Mouse (Mus musculus) stomach, embryonic 16.5 days (tissue): ENCODE data around the gene Lrig2. TPM values are rescaled to one million over a fixed set of nuclear protein-coding genes. Genes with fewer than 3 reads are reported as not detected.
A peak's percentile ranks its signal among the peaks of the same experiment; 100 is the strongest.

Source experiments
- ATAC-seq: fragments of 200-750 bp; cut with Nextera tagmentation; 2 replicates; pipeline ENCODE4 v1.8.0; 2017; ENCODE audit warnings: moderate number of reproducible peaks, moderate TSS enrichment; ENCODE audit not compliant: insufficient read depth, low FRiP score
- H3K27ac ChIP-seq: fragments of 300-500 bp; sonication (generic); 2 replicates; pipeline ENCODE4 v1.5.1; 2014; ENCODE audit warnings: low read length
- H3K27me3 ChIP-seq: fragments of 300-500 bp; sonication (generic); 2 replicates; pipeline ENCODE4 v1.6.1; 2014; ENCODE audit warnings: low read length, control low read depth, mixed read lengths; ENCODE audit not compliant: control insufficient read depth, insufficient read depth
- H3K36me3 ChIP-seq: fragments of 300-500 bp; sonication (generic); 2 replicates; pipeline ENCODE4 v1.6.1; 2014; ENCODE audit warnings: low read length; ENCODE audit not compliant: control insufficient read depth, insufficient read depth
- H3K4me1 ChIP-seq: fragments of 300-500 bp; sonication (generic); 2 replicates; pipeline ENCODE4 v1.6.1; 2014; ENCODE audit warnings: low read length, control low read depth, mixed read lengths; ENCODE audit not compliant: control insufficient read depth, insufficient read depth
- H3K4me2 ChIP-seq: fragments of 300-500 bp; sonication (generic); 2 replicates; pipeline ENCODE4 v1.6.1; 2014; ENCODE audit warnings: low read depth, low read length, mixed read lengths
- H3K4me3 ChIP-seq: fragments of 300-500 bp; sonication (generic); replicated peaks from 2 replicates; pipeline ENCODE4 v1.5.1; 2014; ENCODE audit warnings: mild to moderate bottlenecking, low read length
- H3K9ac ChIP-seq: fragments of 300-500 bp; sonication (generic); 2 replicates; pipeline ENCODE4 v1.6.1; 2014; ENCODE audit warnings: low read length
- H3K9me3 ChIP-seq: fragments of 300-500 bp; sonication (generic); replicated peaks from 2 replicates; pipeline ENCODE4 v1.6.1; 2016; ENCODE audit warnings: low read length, control low read depth; ENCODE audit not compliant: control insufficient read depth
- WGBS: fragments of 180-500 bp; shearing (Covaris S2); extraction: QIAGEN DNeasy Blood & Tissue Kit; methylation state at CpG from one replicate; pipeline ENCODE4 v1.1.7; 2014; 5-methylcytosine and 5-hydroxymethylcytosine counted together
- polyA plus RNA-seq: library from polyadenylated mRNA; unstranded; fragments of >200 nt; fragmentation: Nextera tagmentation; extraction: Ambion mirVana; gene quantifications from 2 replicates; pipeline ENCODE4 v1.2.1, GENCODE M21; 2015

Gene Lrig2
- polyA plus RNA-seq, 1 experiment from 2014 or later, result 13.7 TPM

DNA sequence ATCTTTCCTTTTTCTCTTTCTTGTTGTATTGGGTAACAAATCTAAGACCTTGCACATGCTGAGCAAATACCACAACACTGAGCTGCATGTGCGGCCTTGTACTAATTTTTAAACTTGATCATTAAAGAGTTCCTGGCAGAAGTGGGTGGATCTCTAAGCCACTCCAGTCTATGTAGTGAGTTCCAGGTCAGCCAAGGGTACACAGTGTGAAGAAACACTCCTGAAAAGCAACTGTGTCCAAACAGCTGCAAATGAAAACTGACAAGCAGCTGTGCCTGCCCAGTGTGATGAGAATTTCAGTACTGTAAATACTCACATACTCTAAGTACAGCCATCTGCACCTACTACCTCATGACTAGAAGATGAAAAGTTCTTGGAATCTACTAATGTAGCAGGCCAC is 21.5 kb upstream of the Lrig2 start:
- ATAC-seq, result no peak
- 87% methylated on average over 1 of the region's 1 CpGs for WGBS

DNA sequence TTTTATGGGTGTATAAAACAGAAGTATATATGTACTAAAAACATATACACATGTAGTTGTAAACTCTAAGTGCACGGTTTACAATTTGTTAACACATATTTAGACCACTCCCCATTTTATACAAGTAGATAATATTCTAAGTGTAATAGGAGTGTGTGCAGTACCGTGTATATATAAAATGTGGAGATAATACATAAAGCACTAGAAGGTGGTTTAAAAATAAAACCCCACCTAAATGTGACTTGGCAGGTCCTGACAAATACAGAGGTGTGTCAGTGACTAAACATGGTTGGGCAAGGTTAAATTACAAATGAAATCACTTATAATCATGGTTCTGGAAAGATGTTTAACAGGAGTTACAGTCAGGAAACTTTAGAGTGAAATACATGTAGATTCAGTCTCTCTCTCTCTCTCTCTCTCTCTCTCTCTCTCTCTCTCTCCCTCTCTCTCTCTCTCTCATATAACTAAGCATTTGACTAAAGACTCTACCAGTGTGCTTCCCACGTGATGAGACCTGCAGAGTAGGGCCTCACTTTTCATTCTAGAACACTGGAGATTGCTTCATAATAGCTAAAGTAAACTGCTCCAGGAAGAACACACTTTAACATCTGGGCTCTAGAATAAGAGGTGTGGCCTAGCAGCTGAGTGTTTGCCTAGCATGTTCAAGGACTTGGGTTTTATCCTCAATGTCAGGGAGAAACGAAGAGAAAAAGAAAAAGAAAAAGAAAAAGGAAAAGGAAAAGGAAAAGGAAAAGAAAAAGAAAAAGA is 14.6 kb upstream of the Lrig2 start:
- H3K9ac ChIP-seq, result no peak overlapping the region
- no peaks in the 10 kb centered on the region for H3K27me3 ChIP-seq
- 0 out of 2 replicates have a peak, but pooled peaks cover 6% of the 10 kb centered on the region for H3K4me1 ChIP-seq
- no peak overlapping the region for H3K4me3 ChIP-seq
- no peak overlapping the region for H3K4me2 ChIP-seq
- no peaks in the 10 kb centered on the region for H3K36me3 ChIP-seq
- H3K27ac ChIP-seq, result peak overlapping the region; percentile 77
- peak; percentile 59; the same call in 1 of the 2 replicates for ATAC-seq
- H3K9me3 ChIP-seq, result no peaks in the 10 kb centered on the region
- 43% methylated on average over 4 of the region's 4 CpGs for WGBS

More for the DNA sequence above, 21.5 kb upstream of the Lrig2 start:
- H3K4me2 ChIP-seq, result no peak overlapping the region
- H3K27ac ChIP-seq, result no peak overlapping the region
- H3K27me3 ChIP-seq, result no peaks in the 10 kb centered on the region
- no peaks in the 10 kb centered on the region for H3K36me3 ChIP-seq
- H3K9ac ChIP-seq, result no peak overlapping the region
- no peaks in the 10 kb centered on the region for H3K9me3 ChIP-seq
- no peaks in the 10 kb centered on the region for H3K4me1 ChIP-seq
- H3K4me3 ChIP-seq, result no peak overlapping the region

DNA sequence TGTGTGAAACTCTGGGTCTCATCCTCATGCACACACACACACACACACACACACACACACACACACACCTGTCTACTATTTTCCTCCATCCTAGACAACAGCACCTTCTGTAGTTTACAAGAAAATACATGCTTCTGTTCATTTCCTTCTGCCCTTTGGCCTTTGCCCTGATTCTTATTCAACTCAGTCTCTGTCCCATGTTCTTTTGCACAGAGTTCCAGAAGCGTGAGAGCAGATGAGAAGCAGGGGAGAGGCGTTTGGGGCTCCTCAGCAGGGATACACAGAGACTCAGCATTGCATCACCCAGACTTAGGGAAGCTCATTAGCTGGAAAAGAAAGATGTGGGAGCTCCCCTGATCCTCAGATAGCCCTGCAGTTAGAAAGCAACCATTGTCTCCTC is 13.8 kb upstream of the Lrig2 start:
- H3K9me3 ChIP-seq, result no peaks in the 10 kb centered on the region
- no peaks in the 10 kb centered on the region for H3K36me3 ChIP-seq
- no peaks in the 10 kb centered on the region for H3K27me3 ChIP-seq
- peak overlapping the region; percentile 77 for H3K27ac ChIP-seq
- H3K4me1 ChIP-seq, result 0 out of 2 replicates have a peak, but pooled peaks cover 6% of the 10 kb centered on the region
- no peak overlapping the region for H3K9ac ChIP-seq
- no peak overlapping the region for H3K4me3 ChIP-seq
- WGBS, result 42% methylated on average over 2 of the region's 2 CpGs
- no peak overlapping the region for H3K4me2 ChIP-seq
- no peak for ATAC-seq

DNA sequence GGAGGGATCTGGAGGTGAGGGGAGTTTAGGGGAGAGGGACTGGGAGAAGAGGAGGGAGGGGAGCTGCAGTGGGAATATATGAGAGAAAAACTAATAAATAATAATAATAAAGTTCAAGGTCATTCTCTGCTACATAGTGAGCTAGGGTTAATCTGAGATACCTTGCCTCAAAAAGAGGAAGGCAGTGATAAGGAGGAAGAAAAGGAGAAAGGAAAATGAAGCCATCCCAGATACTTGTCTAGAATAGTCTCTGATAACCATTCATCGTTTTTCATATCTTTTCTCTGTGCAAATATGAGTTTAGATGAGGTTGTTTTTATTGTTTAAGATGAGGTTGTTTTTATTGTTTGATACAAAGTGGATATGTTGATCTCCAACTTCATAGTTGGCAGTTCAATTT is 13.3 kb upstream of the Lrig2 start:
- WGBS, result 74% methylated on average over 1 of the region's 1 CpGs
- Histone ChIP-seq H3K27ac (no peak overlapping the region), H3K4me1 (0 out of 2 replicates have a peak, but pooled peaks cover 6% of the 10 kb centered on the region)

DNA sequence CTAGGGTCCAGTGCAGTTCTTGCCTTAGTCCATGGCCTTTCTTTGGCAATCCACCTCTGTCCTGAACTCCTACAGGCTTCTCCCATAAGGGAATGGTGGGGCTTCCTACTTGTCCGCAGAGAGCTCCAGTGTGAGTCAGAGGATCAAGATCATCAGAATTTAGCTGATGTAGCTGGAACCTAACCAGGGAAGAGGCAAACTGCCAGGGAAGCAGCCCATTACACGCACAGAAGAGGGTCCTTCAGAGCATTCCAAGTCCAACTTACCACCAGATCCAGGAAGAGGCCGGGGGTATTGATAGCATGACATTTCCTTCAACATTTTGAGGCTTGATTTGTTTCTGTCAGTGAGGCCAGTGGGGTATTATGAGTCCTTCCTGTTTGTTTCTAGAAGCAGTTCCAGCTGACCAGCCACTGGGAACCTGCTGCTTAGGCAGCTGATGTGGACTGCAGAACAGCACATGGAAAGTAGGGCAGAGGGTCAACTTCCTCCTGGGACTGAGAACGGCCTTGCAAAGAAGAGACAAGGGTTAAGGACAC is 11.7 kb upstream of the Lrig2 start:
- 0 out of 2 replicates have a peak, but pooled peaks cover 6% of the 10 kb centered on the region for H3K4me1 ChIP-seq
- no peak overlapping the region for H3K4me3 ChIP-seq
- no peaks in the 10 kb centered on the region for H3K27me3 ChIP-seq
- no peaks in the 10 kb centered on the region for H3K9me3 ChIP-seq
- peak overlapping the region; percentile 22 for H3K27ac ChIP-seq
- H3K9ac ChIP-seq, result peak overlapping the region; percentile 11; the same call in 1 of the 2 replicates
- ATAC-seq, result no peak; the same call in 1 of the 2 replicates
- no peak overlapping the region for H3K4me2 ChIP-seq
- no peaks in the 10 kb centered on the region for H3K36me3 ChIP-seq
- 42% methylated on average over 4 of the region's 4 CpGs for WGBS

More for the DNA sequence above, 13.3 kb upstream of the Lrig2 start:
- Histone ChIP-seq H3K4me2 (no peak overlapping the region), H3K9ac (no peak overlapping the region), H3K27me3 (no peaks in the 10 kb centered on the region), H3K36me3 (no peaks in the 10 kb centered on the region), H3K4me3 (no peak overlapping the region), H3K9me3 (no peaks in the 10 kb centered on the region)
- ATAC-seq, result no peak

DNA sequence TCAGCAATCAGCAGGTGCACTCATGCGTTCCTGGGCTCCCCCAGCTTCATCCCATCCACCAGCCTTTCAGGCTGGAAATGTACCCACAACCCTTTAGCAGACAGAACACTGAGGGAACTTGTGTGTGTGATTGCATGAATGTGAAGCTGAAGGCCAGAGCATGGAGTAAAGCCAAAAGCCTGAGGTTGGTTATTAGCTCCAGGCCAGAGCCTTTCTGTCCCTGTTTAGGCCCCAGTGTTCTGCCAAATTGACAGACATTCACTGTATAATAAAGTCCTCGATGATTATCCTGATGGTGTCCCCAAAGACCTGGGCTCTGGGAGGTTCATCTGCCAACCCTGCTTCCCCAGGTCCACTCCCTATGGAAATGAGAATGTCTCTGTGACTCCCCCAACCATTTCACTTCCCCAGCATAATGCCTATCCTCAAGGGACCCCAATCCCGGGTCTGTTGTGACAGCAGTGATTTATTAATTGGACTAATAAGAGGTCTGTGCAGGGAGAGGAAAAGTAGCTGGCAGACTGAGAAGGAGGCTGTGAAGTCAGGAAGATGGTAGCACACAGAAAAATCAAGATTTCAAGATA is 9.7 kb upstream of the Lrig2 start:
- no peaks in the 10 kb centered on the region for H3K27me3 ChIP-seq
- H3K9ac ChIP-seq, result no peak overlapping the region
- H3K9me3 ChIP-seq, result no peaks in the 10 kb centered on the region
- no peaks in the 10 kb centered on the region for H3K36me3 ChIP-seq
- WGBS, result 49% methylated on average over 3 of the region's 3 CpGs
- H3K27ac ChIP-seq, result no peak overlapping the region
- H3K4me2 ChIP-seq, result no peak overlapping the region
- H3K4me1 ChIP-seq, result 0 out of 2 replicates have a peak, but pooled peaks cover 6% of the 10 kb centered on the region
- no peak for ATAC-seq
- H3K4me3 ChIP-seq, result no peak overlapping the region

DNA sequence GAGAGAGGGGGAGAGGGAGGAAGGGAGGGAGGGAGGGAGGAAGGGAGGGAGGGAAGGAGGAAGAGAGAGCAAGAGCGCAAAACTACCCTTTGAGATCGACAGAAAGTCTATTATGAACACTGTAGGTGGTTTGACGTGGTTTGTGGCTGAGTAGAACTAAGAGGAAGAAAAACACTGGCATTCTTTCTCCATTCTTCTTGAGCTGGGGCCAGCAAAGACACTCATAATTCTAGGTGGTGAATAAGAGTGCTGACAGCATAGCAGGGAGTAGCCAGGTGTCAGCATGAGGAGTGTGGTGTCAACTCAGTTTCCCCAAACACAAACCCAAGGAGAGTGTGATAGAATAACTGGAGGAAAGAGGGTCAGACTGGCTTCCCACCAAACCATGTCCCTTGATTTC is 8.8 kb upstream of the Lrig2 start:
- Histone ChIP-seq H3K36me3 (no peaks in the 10 kb centered on the region), H3K4me3 (no peak overlapping the region), H3K27ac (no peak overlapping the region), H3K9ac (no peak overlapping the region), H3K4me1 (0 out of 2 replicates have a peak, but pooled peaks cover 4% of the 10 kb centered on the region), H3K9me3 (no peaks in the 10 kb centered on the region), H3K4me2 (no peak overlapping the region), H3K27me3 (no peaks in the 10 kb centered on the region)
- WGBS, result 60% methylated on average over 3 of the region's 3 CpGs
- no peak for ATAC-seq

DNA sequence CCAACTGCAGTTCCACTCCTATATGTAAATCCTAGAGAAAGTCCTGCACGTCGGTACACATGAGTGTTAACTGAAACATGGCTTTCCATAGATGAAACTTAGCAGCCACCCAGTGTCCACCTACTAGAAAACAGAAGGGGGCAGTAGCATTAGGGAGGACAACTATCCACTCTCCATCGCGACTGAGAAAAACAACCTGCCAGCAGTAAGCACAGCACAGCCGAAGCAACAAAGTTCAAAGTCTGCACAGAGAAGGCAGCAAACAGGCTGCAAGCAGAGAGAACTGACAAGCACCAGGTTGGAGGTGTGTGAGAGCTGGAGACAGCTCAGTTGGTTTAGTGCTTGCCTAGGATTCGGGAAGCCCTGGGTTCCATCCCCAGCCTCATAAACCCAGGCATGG is 7.2 kb upstream of the Lrig2 start:
- ATAC-seq, result no peak
- WGBS, result 46% methylated on average over 6 of the region's 6 CpGs
- Histone ChIP-seq H3K27me3 (no peaks in the 10 kb centered on the region), H3K36me3 (no peaks in the 10 kb centered on the region), H3K4me3 (no peak overlapping the region), H3K4me1 (0 out of 2 replicates have a peak, but pooled peaks cover 4% of the 10 kb centered on the region), H3K4me2 (no peak overlapping the region), H3K9ac (no peak overlapping the region), H3K9me3 (no peaks in the 10 kb centered on the region), H3K27ac (no peak overlapping the region)

DNA sequence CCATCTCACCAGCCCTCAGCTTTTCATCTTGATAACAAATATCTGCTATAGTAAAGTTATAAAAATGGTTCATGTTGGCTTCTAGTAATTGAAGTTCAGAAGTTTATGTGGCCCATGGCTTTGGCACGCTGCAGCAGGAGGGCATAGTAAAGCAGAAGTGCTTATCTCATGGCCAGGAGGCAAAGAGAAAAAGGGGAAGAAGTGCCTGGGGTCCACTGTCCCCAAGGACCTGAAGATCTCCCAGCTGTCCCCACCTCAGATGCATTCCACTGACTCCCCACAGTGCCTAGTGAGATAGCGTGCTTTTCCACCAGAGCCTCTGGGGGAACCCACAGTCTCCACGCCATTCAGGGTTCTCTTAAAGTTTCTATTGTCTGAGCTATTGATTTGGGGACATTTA is 6.7 kb upstream of the Lrig2 start:
- Histone ChIP-seq H3K36me3 (no peaks in the 10 kb centered on the region), H3K27ac (no peak overlapping the region), H3K4me1 (0 out of 2 replicates have a peak, but pooled peaks cover 3% of the 10 kb centered on the region), H3K4me2 (no peak overlapping the region), H3K9me3 (no peaks in the 10 kb centered on the region), H3K4me3 (no peak overlapping the region), H3K27me3 (no peaks in the 10 kb centered on the region), H3K9ac (no peak overlapping the region)
- WGBS, result 69% methylated on average over 3 of the region's 3 CpGs
- ATAC-seq, result no peak
